Mouse (Mus musculus): Measurements from ENCODE around the gene Dclre1b.

Dclre1b gene

GRCm38 (mm10) chr3:103773508-103773907, 35.7 kb downstream of the Dclre1b start:
- no peak for DNase-seq (ENCODE audit: inconsistent ontology term)

- DNase-seq (ENCODE audit: inconsistent ontology term): peak; percentile 36
Observed at GRCm38 (mm10) chr3:103772846-103773245, 36.4 kb downstream of the Dclre1b start.

GRCm38 (mm10) chr3:103771531-103772130, 37.6 kb downstream of the Dclre1b start:
- peak; percentile 92 for DNase-seq (ENCODE audit: inconsistent ontology term)

- DNase-seq (ENCODE audit: inconsistent ontology term): no peak
Observed at GRCm38 (mm10) chr3:103766789-103767188, 42.5 kb downstream of the Dclre1b start.

GRCm38 (mm10) chr3:103759261-103759970, 49.8 kb downstream of the Dclre1b start:
- peak; percentile 32 for DNase-seq (ENCODE audit: inconsistent ontology term)

- DNase-seq (ENCODE audit: inconsistent ontology term): no peak
Observed at GRCm38 (mm10) chr3:103758456-103758855, 50.8 kb downstream of the Dclre1b start.

GRCm38 (mm10) chr3:103756920-103757319, 52.3 kb downstream of the Dclre1b start:
- no peak for DNase-seq (ENCODE audit: inconsistent ontology term)

GRCm38 (mm10) chr3:103755351-103755750, 53.9 kb downstream of the Dclre1b start:
- DNase-seq (ENCODE audit: inconsistent ontology term): no peak

GRCm38 (mm10) chr3:103751558-103751957, 57.7 kb downstream of the Dclre1b start:
- DNase-seq (ENCODE audit: inconsistent ontology term): no peak
